Mouse (Mus musculus) limb, embryonic 14.5 days (tissue): ENCODE data around the gene Lmx1b. TPM values are rescaled to one million over a fixed set of nuclear protein-coding genes. Genes with fewer than 3 reads are reported as not detected.
A peak's percentile ranks its signal among the peaks of the same experiment; 100 is the strongest.

ENCODE experiments used
- ATAC-seq: fragments of 200-750 bp; cut with Nextera tagmentation; 2 replicates; pipeline ENCODE4 v1.8.0; 2017; ENCODE audit warnings: low read depth, moderate number of reproducible peaks, moderate TSS enrichment; ENCODE audit not compliant: low FRiP score
- DNase-seq: peaks from one replicate; pipeline ENCODE4 v3.0.0-alpha.2; 2015; ENCODE audit warnings: low spot score
- H3K27ac ChIP-seq: fragments of 300-500 bp; sonication (generic); replicated peaks from 2 replicates; pipeline ENCODE4 v1.5.1; 2014; ENCODE audit warnings: low read depth, mild to moderate bottlenecking, low read length, moderate library complexity, mixed read lengths
- H3K27me3 ChIP-seq: fragments of 300-500 bp; sonication (generic); 2 replicates; pipeline ENCODE4 v1.6.1; 2014; ENCODE audit warnings: low read length, mixed read lengths; ENCODE audit not compliant: control insufficient read depth, insufficient read depth
- H3K36me3 ChIP-seq: fragments of 300-500 bp; sonication (generic); 2 replicates; pipeline ENCODE4 v1.6.1; 2014; ENCODE audit warnings: mild to moderate bottlenecking, low read length, moderate library complexity, mixed read lengths; ENCODE audit not compliant: control insufficient read depth, insufficient read depth
- H3K4me1 ChIP-seq: fragments of 300-500 bp; sonication (generic); 2 replicates; pipeline ENCODE4 v1.6.1; 2014; ENCODE audit warnings: antibody characterized with exemption, low read length, mixed read lengths; ENCODE audit not compliant: control insufficient read depth, insufficient read depth
- H3K4me2 ChIP-seq: fragments of 300-500 bp; sonication (generic); replicated peaks from 2 replicates; pipeline ENCODE4 v1.6.1; 2014; ENCODE audit warnings: low read depth, mild to moderate bottlenecking, low read length, moderate library complexity; ENCODE audit not compliant: severe bottlenecking
- H3K4me3 ChIP-seq: fragments of 300-500 bp; sonication (generic); replicated peaks from 2 replicates; pipeline ENCODE4 v1.5.1; 2014; ENCODE audit warnings: low read length
- H3K9ac ChIP-seq: fragments of 300-500 bp; sonication (generic); 2 replicates; pipeline ENCODE4 v1.6.1; 2014; ENCODE audit warnings: mild to moderate bottlenecking, low read depth, low read length, moderate library complexity; ENCODE audit not compliant: severe bottlenecking
- H3K9me3 ChIP-seq: fragments of 300-500 bp; sonication (generic); 2 replicates; pipeline ENCODE4 v1.6.1; 2016; ENCODE audit warnings: low read length; ENCODE audit not compliant: control insufficient read depth
- POLR2A ChIP-seq: fragments of 200-500 bp; IDR thresholded peaks from 2 replicates; pipeline ENCODE4 v1.8.0; 2012; ENCODE audit warnings: inconsistent platforms, mild to moderate bottlenecking, moderate library complexity, borderline replicate concordance; ENCODE audit not compliant: insufficient read depth, insufficient read length; ENCODE audit errors: extremely low read depth
- WGBS: fragments of 180-500 bp; shearing (Covaris S2); extraction: QIAGEN DNeasy Blood & Tissue Kit; methylation state at CpG from one replicate; pipeline ENCODE4 v1.1.7; 2014; 5-methylcytosine and 5-hydroxymethylcytosine counted together
- polyA plus RNA-seq, 2 experiments: library from polyadenylated mRNA; depleted of rRNA in 1 of 2; stranded (reverse) in 1 of 2; unstranded in 1 of 2; fragments of >200 nt; fragmentation: Nextera tagmentation in 1 of 2; extraction: Ambion mirVana in 1 of 2; gene quantifications; 2 replicates each; pipeline versions ENCODE4 v1.2.1 to v1.2.3; 2012 to 2014

Gene Lmx1b
- polyA plus RNA-seq, 2 experiments: 6.3 to 28.3 TPM

- no peak overlapping the region for H3K27ac ChIP-seq
- no peaks in the 10 kb centered on the region for H3K9me3 ChIP-seq
- peak; percentile 54 for DNase-seq
- no peak overlapping the region for H3K9ac ChIP-seq
- no peak overlapping the region for H3K4me2 ChIP-seq
- WGBS: 4% methylated on average over 4 of the region's 4 CpGs
- no peak for ATAC-seq
- no peaks in the 10 kb centered on the region for H3K27me3 ChIP-seq
- no peaks in the 10 kb centered on the region for H3K36me3 ChIP-seq
- no peak for TF ChIP-seq POLR2A
- H3K4me3 ChIP-seq: no peak overlapping the region
- no peaks in the 10 kb centered on the region for H3K4me1 ChIP-seq
Observed at GRCm38 (mm10) chr2:33682219-33682618, 41.9 kb upstream of the Lmx1b start.

- no peak for TF ChIP-seq POLR2A
- no peaks in the 10 kb centered on the region for H3K4me1 ChIP-seq
- ATAC-seq: no peak
- H3K36me3 ChIP-seq: no peaks in the 10 kb centered on the region
- no peak overlapping the region for H3K4me2 ChIP-seq
- H3K27ac ChIP-seq: no peak overlapping the region
- H3K27me3 ChIP-seq: no peaks in the 10 kb centered on the region
- no peak overlapping the region for H3K4me3 ChIP-seq
- H3K9me3 ChIP-seq: no peaks in the 10 kb centered on the region
- WGBS: 75% methylated on average over 11 of the region's 12 CpGs
- H3K9ac ChIP-seq: no peak overlapping the region
- no peak for DNase-seq
Observed at GRCm38 (mm10) chr2:33678950-33679654, 38.8 kb upstream of the Lmx1b start.

GRCm38 (mm10) chr2:33672701-33673472, 32.6 kb upstream of the Lmx1b start:
- Histone ChIP-seq H3K4me1 (no peaks in the 10 kb centered on the region), H3K9me3 (no peaks in the 10 kb centered on the region), H3K4me2 (no peak overlapping the region), H3K9ac (no peak overlapping the region), H3K27ac (no peak overlapping the region), H3K4me3 (no peak overlapping the region), H3K36me3 (no peaks in the 10 kb centered on the region), H3K27me3 (no peaks in the 10 kb centered on the region)
- ATAC-seq (no peak), DNase-seq (no peak)
- 80% methylated on average over 10 of the region's 10 CpGs for WGBS
- TF ChIP-seq POLR2A: no peak

- Histone ChIP-seq H3K4me3 (no peak overlapping the region), H3K4me2 (no peak overlapping the region), H3K36me3 (no peaks in the 10 kb centered on the region), H3K27me3 (no peaks in the 10 kb centered on the region), H3K9me3 (no peaks in the 10 kb centered on the region), H3K27ac (no peak overlapping the region), H3K4me1 (peaks cover 15% of the 10 kb centered on the region), H3K9ac (no peak overlapping the region)
- TF ChIP-seq POLR2A: no peak
- DNase-seq (no peak), ATAC-seq (no peak)
- 70% methylated on average over 6 of the region's 6 CpGs for WGBS
Observed at GRCm38 (mm10) chr2:33668741-33669140, 28.4 kb upstream of the Lmx1b start.

- ATAC-seq: no peak
- no peak for DNase-seq
- H3K9me3 ChIP-seq: no peaks in the 10 kb centered on the region
- peaks cover 15% of the 10 kb centered on the region for H3K4me1 ChIP-seq
- H3K36me3 ChIP-seq: no peaks in the 10 kb centered on the region
- H3K27me3 ChIP-seq: no peaks in the 10 kb centered on the region
- TF ChIP-seq POLR2A: no peak
- H3K4me2 ChIP-seq: no peak overlapping the region
- no peak overlapping the region for H3K4me3 ChIP-seq
- WGBS: 28% methylated on average over 11 of the region's 11 CpGs
- no peak overlapping the region for H3K27ac ChIP-seq
- H3K9ac ChIP-seq: no peak overlapping the region
Observed at GRCm38 (mm10) chr2:33666388-33666945, 26.2 kb upstream of the Lmx1b start.
